Mouse (Mus musculus): ENCODE results near the gene Serpinf2.

- TF ChIP-seq CTCF (IDR thresholded peaks at IDR 0.05; ENCODE audit: control insufficient read depth, insufficient read depth, low read length) = no peak
- TF ChIP-seq POLR2A (IDR thresholded peaks at IDR 0.05; ENCODE audit: borderline replicate concordance, control insufficient read depth, low read depth, low read length) = no peak
Observed at GRCm38 (mm10) chr11:75459751-75460102, 20.3 kb upstream of the Serpinf2 start.

Measured in bone marrow, adult 2 months (tissue).